Mouse (Mus musculus): ENCODE data around the gene Lzts2.

Gene Lzts2

DNA sequence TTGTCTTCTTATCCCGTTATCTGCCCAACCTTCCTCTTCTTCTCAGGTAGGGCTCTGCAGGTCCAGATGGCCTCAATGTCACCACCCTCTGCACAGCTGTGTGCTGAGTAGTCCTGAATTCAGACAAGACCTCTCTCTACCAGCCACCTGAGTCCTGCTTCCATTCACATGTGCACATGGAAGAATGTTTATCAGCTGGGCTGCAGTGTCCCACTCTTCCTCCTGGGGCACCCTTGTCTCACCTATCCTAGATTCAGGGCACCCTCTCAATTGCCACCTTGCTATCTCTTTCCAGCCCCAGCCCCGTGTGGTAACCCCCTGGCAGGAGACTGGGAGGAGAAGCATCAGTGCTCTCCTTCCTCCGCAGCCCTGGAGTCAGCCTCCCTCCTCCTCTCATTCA lies 11.9 kb upstream of the Lzts2 start:
- in situ Hi-C loops (cut with MboI, MseI): loop anchor here in 1 of 2 experiments (10.0 kb wide), 1 partner anchor 1498 kb away; no protein-coding TSS in a partner anchor

DNA sequence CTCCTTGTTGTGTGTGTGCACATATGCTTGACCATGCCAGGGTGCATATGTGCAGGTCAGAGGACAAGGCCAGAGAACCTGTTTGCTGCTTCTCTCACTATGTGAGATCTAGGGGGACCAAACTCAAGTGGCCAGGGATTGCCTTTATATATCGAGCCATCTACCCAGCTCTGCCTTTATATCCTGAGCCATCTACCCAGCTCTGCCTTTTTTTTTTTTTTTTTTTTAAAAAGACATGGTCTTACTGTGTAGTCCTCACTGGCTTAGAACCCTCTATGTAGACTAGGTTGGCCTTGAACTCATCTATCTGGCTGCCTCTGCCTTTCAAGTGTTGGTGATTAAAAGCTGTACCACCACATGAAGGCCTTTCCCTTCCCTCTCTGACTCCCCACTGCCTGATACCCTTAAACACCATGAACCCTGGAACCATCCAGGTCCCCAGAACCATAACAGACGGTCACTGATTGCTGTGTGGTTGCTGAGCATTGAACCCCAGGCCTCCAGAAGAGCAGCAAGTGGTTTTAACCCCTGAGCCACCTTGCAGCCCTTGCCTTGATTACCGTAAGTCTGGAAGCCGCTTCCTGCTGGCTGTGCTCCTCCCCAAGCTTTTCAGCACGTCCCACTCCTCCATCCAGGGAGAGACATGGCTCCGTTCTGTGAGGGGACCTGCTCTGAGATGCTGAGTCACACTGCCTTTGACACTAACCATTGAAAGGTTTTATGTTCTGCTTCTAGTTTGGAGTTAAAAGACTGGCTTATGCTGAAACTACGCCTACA lies 10.3 kb upstream of the Lzts2 start:
- in situ Hi-C loops (cut with MboI, MseI): loop anchor here in 1 of 2 experiments (10.0 kb wide), 1 partner anchor 1499 kb away; no protein-coding TSS in a partner anchor

DNA sequence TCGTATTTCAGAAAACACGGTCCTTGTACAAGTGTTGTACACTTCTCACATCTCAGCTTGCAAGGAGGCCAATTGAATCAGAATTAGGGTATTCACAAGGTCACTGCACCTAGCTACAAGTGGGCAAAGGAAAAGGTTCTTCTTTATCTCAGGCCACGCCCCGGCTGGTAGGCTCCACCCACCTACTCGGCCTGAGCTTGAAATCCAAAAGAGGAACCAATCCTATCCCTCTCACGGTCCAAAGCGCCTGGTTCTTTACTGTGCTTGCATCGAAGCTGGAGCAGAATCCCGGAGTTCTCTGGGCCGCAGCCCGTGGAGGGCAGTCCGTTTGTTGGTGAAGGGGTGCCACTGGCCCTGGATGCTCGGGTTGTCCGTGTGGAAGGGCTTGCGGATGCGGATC lies 8.8 kb upstream of the Lzts2 start, which contains the start of gene Twnk:
Gene Twnk, plus strand, starts transcription at position 220 of the 400 bp plus-strand sequence.
- in situ Hi-C loops (cut with MboI, MseI): loop anchor here (5.0 to 10.0 kb wide), 2 partner anchors 72 to 1501 kb away; partner anchors contain the start of gene Kazald1 (in 1 of the 2)

DNA sequence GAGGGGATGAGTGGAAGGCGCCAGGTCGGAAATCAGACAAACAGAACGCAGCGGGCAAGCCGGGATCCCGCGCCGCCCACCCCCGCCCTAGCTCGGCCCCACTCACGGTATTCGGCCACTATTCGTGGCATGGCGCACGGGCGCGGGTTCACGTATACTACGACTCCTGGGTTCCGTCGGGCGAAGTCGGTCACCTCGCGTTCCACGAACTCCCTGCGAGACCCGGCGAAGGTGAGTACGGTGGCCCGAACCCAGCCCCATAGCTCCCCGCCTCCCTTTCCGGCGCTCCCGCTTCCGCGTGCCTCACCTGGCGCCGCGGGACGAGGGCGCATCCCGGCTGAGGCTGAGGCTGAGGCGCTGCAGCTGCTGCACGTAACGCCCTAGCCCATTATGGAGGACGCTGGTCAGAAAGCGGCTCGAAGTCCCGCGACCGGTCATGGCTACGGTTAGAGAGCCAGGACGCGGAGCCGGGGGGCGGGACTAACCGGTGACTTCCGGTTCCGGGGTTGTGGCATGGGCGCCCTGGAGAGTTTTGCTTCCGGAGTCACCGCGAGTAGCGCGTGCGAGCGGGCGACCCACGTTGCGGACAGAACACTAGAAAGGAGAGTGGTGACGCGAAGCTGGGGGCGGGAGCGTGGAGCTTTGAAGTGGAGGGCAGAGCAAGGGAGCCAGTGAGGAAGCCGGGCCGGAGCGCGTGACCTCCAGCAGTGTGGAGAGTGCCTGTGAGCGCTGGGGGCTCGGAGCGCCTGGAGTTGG lies 8.1 kb upstream of the Lzts2 start, which contains the start of gene Mrpl43:
Gene Mrpl43, minus strand, starts transcription at position 486 of the 756 bp plus-strand sequence.
- in situ Hi-C loops (cut with MboI, MseI): loop anchor here (5.0 to 10.0 kb wide), 2 partner anchors 71 to 1501 kb away; partner anchors contain the start of gene Kazald1 (in 1 of the 2)

DNA sequence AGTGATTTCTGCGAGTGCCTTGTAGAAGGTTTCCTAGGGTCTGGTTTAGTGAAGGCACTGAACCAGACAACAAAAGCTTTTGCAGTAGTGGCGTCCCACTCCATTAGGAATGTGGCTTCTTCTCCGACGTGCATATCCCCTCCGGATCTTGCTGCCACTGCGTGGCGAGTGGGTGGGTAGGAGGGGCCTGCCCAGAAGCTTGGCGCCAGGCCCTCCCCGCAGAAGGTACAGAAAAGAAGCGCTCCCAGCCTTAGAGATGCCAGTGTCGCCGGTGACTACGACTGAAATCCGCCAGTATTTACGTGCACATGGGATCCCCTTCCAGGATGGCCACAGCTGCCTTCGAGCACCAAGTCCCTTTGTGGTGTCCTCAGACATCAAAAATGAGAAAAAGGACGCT lies 7.2 kb upstream of the Lzts2 start:
- in situ Hi-C loops (cut with MboI, MseI): loop anchor here (5.0 to 10.0 kb wide), 2 partner anchors 70 to 1502 kb away; partner anchors contain the start of gene Kazald1 (in 1 of the 2)

DNA sequence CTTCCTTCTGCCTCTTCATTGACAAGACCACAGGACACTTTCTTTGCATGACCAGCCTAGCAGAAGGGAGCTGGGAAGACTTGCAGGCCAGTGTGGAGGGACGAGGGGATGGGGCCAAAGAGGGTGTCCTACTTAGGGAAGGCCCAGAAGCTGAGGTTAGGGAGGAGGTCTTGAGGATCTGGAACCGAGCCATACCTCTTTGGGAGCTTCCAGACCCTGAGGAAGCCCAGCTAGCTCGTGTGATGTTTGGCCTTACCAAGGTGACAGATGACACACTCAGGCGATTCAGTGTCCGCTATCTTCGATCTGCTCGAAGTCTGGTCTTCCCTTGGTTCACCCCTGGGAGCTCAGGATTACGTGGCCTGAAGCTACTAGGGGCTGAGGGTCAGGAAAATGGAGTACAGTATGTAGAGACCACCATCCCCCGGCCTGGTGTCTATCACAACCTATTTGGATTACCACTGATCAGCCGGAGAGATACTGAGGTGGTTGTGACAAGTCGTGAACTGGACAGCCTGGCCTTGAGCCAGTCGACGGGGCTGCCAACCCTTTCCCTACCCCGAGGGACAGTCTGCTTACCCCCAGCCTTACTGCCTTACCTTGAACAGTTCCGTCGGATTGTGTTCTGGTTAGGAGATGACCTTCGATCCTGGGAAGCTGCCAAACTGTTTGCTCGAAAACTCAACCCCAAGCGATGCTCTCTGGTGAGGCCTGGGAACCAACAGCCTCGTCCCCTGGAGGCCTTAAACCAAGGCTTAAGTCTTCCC lies 6.6 kb upstream of the Lzts2 start:
- in situ Hi-C loops (cut with MboI, MseI): loop anchor here (5.0 to 10.0 kb wide), 2 partner anchors 70 to 1503 kb away; partner anchors contain the start of gene Kazald1 (in 1 of the 2)

DNA sequence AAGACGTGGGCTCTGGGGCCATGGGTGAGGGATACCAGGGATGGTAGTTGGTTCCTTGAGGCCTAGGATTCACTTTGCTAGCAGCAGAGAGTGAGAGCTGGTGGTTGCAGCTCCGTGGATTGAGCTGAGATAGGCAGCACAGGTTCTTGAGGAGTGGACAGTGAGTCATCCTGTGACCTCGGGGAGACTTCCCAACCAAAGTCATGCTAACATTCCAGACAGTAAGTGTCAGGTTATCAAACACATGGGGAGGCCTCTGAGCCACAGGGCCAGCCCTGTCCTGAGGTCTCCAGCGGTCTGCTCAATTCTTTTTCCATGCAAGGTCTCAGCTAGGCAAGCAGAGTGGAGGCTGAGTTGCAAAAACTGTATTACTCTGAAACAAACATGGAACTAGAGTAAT lies 3.6 kb upstream of the Lzts2 start:
- in situ Hi-C loops (cut with MboI, MseI): loop anchor here (5.0 to 10.0 kb wide), 2 partner anchors 1042 to 1226 kb away; partner anchors contain the start of gene Abcc2 (in 1 of the 2)

DNA sequence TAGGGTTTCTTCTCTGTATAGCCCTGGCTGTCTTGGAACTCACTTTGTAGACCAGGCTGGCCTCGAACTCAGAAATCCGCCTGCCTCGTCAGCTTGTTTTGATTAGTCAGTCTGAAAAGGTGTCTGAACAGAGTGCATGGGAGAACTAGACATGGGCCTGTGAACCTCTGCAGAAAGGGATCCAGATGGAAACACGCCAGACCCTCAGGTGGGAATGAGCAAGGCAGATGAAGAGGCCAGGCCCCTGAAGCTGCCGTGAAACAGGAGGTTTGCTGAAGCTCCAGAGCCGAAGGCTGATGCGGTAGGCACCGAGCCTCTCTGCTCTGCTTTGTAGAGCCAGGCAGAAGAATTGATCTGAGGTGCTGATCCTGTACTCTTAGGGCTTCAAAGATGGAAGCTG lies 2.0 kb upstream of the Lzts2 start:
- in situ Hi-C loops (cut with MboI, MseI): loop anchor here (5.0 to 10.0 kb wide), 2 partner anchors 1040 to 1227 kb away; partner anchors contain the start of gene Abcc2 (in 1 of the 2)

DNA sequence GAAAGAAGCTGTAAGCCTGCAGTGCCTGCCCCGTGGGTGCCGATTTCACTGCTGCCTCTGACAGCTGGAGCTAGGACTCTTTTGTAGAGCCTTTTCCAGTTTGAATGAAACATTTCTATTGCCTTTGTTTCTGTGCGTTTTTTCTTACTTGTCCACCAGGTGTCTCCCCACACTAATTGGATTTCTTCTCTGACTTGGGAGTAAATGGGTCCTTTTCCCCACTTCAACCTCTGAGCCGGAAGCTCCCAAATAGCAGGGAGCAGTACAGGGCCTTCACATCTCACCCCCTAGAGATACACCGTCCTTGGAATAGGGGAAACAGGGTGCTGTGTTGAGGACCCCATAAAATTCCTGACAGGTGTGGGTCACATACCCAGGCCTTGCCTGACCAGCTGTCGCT lies 1.6 kb upstream of the Lzts2 start:
- in situ Hi-C loops (cut with MboI, MseI): loop anchor here (5.0 to 10.0 kb wide), 2 partner anchors 1040 to 1228 kb away; partner anchors contain the start of gene Abcc2 (in 1 of the 2)

DNA sequence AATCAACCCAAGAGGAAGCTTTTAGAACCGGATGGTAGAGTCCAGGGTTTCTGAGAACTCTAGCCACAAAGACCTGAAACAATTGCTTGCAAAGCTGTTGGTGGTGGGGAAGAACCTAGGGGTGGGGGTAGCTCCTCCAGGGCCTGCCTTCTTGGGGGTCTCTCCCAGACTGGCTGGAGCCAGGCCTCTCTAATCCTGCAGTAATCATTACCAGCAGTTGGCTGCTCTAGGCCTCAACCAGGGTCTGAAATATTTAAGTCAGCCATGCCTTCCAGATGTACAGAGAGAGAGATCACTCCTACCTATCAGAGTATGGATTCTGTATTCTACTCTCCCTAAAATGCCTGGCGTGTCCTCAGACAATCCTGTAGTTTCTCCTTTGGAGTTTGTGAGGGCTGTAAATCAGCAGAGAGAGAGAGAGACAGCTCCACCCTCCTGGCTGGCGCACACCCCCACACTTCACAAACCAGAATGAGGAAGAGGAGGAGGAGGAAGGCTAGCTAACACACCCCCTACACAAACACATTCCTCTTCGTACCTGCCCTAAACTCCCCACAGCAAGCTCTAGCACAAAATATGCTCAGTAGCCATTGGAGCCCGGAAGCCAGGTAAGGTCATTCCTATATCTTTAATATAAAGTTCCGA lies 511 bp upstream of the Lzts2 start:
- in situ Hi-C loops (cut with MboI, MseI): loop anchor here (5.0 to 10.0 kb wide), 2 partner anchors 1039 to 1229 kb away; partner anchors contain the start of gene Abcc2 (in 1 of the 2)

DNA sequence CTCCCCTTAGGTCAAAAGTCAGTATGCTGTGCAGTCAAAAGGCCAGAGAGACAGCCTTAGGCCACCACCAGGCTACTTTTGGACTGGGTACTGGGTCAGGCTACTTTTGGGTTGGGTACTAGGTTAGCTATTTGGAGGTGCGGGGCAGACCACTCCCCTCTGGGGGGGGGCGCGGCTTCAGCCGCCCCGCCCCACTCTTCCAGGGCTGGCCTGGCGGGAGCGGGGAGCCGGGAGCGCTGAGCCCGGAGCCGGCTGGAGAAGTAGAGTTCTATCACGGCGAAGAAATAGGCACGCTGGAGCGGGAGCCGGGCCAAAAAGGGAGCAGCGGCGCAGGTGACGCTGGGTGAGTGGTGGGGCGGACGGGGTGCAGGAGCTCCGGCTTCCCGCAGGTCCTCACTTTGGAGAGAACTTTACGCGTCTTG lies 778 bp downstream of the Lzts2 start:
- in situ Hi-C loops (cut with MboI, MseI): loop anchor here (5.0 to 10.0 kb wide), 2 partner anchors 1037 to 1230 kb away; partner anchors contain the start of gene Abcc2 (in 1 of the 2)

DNA sequence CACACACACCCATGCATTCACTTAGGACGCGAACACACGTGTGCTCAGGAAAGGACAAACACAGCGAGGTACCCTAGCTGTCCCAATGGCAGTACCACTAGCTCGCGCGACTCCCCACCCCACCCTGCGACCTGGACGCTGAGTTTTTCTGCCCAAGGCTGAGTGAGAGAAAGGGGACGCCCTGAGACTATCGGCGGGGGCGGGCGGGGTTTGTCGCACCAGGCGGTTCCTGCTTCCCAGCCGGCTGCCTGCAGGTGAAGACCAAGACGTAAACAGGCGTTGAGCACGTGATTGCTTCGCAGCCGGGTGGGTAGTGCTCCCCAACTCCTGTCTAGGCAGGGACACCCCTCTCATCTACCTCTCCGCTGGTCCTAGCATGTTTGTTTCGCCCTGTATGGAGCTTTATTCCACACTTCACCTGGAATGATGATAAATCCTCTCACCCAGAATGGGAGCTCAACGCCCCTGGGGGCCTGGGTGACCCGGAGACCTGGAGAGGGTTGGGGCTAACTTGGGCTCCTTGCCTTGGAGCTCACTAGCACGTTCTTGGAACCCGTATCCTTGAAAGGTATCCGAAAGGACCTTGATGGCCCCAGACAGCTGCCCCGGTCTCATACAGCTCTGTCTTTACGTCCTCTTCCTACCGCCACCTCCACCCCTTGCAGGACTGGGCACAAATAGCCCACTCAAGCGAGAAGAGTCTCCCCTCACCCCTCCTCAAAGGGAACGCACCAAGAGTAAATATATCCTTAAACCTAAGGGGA lies 1.5 kb downstream of the Lzts2 start:
- in situ Hi-C loops (cut with MboI, MseI): loop anchor here in 1 of 2 experiments (10.0 kb wide), 1 partner anchor 1231 kb away; the partner anchor contains the start of gene Abcc2

DNA sequence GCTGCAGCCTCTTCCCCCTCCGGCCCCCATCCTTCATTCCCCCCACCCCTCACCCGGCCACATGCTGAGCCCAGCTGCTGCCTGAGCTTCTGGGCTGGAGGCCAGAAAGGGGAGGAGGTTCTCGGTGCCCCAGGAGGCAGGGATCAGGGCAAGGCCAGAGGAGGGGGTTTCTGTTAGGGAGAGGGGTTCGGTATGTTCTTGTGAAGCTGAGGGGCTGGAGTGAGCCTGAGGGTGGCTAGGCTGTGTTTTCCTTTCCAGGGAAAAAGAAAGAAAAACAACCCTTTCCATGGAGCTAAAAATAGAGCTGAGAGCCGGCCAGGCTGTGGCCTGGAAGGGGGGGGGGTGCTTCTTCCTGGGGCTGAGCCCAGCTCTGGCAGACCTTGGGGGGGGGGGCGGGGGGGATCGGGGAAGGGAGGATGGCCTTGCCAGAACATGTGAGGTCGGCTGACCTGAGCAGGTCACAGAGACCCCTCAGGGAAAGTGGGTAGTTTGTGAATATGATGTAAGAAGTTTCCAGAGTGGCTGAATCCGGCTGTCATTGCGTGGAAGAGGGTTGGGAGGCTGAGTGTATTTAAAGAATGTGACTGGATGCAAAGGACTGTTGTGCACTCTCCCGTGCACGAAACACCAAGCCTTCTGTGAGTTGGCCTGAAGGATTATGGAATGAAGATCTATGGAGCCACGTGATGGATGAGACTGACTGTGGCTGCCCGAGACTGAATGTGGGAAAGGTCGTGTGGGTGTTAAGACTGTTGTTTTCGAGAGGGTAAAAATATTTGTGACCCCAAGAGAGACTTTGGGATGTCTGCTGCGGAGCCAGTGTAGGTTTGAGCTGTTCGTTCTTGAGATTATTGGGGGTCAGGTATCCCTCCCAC lies 2.4 kb downstream of the Lzts2 start:
- in situ Hi-C loops (cut with MboI, MseI): loop anchor here in 1 of 2 experiments (10.0 kb wide), 1 partner anchor 1232 kb away; the partner anchor contains the start of gene Abcc2

DNA sequence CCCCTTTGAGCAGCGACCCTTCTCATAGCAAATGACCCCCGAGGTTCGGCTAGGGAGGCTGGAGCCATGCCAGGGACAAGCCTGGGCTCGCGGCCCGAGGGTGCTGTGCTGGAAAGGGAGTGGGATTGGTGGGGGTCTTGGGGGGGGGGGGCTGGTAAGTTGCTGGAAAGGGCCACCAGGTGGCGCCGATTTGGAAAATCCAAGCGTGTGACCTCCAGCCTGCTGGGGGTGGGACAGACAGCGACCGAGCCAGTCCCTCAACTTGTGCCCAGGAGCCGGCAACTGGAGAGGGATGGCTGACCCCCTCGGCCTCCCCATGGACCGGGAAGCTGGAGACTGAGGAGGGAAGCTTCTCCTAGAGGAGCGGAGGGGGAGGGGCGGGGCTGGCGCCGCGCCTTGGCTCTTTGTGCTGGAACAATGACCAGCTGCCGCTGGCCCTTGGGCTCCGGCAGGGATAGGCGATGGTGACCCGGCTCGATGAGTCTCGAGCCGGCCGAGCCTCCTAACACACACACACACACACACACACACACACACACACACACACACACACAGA lies 3.1 kb downstream of the Lzts2 start:
- in situ Hi-C loops (cut with MboI, MseI): loop anchor here in 1 of 2 experiments (10.0 kb wide), 1 partner anchor 1232 kb away; the partner anchor contains the start of gene Abcc2

DNA sequence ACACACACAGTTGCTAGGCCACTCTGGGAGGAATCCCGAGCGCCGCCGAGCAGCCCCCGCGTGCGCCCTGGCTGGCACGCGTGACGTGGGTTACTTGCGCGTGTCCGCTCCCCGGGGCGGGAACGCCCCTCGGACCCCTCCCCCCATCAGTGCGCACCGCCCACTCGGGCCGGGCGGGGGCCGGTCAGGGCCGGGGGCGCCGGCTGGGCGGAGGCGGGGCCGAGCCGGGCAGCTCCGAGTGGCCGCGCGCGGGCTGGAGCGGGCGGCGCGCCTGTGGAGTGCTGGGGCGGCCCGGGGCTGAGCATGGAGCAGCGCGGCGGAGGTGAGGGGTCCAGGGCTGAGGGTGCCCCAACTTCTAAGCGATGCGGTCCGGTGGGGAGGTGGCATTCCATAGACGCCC lies 3.7 kb downstream of the Lzts2 start:
- in situ Hi-C loops (cut with MboI, MseI): loop anchor here in 1 of 2 experiments (10.0 kb wide), 1 partner anchor 1233 kb away; the partner anchor contains the start of gene Abcc2

DNA sequence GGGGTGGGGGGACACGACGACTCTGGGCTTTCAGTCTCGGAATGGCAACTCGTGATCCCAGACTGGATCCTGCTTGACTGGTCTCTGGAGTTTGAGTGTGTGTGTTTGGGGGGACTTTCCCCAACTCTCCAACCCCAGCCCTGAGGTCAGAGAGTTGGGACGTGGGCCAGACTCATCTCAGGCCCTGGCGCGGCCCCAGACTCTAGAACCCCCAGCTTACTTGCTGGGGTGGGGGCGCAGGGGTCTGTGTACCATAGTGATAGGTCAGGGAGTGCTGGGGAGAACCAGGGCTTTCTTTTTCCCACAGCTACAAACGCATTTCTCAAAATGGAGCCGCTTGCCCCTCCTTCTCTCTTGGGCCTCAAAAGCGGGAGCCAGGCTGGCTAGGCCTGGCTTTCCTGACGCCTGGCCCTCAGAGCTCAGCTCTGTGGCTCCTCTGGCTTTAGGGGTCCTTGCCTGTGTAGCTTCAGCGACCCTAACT lies 4.2 kb downstream of the Lzts2 start:
- in situ Hi-C loops (cut with MboI, MseI): loop anchor here in 1 of 2 experiments (10.0 kb wide), 1 partner anchor 1234 kb away; the partner anchor contains the start of gene Abcc2

DNA sequence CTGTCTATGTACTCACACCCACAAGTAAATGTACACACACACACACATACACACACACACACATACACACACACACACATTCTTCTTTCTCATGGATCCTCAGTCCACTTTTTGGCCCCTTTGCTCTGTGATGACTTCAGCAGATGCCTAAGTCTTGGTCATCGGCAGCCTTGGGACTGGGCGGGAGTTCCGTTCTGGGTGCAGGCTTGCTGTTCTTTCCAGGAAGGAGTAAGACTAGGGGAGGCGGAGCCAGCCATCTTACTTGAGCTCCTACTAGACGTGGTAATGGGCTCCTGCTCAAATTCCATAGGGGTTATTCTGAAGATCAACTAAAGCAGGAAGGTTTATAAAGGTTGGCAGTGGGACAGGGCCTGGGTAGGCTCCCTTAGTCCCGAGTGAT lies 6.1 kb downstream of the Lzts2 start:
- in situ Hi-C loops (cut with MboI, MseI): no loop called here

Measured in T-helper 17 cell (primary cell).